Mouse (Mus musculus): ENCODE data around the gene Il4ra.

DNA sequence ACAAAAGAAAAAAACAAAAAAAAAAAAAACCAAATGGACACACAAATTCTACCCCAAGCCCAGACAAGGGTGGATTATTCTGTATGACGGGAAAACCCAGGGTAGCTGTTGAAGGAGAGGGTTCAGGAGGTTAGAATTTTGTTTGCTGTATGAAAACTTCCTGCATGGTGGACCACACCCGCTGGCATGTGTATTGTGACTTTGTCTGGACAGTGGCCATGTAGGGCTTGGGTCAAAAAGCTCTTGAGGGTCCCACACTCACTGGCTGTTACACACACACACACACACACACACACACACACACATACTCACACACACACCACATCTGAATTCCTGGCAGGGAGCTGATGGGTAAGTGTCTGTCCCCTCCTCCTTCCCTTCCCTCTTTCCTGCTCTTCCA is 14.5 kb downstream of the Il4ra start:
- TF ChIP-seq CTCF (IDR thresholded peaks at IDR 0.05; ENCODE audit: borderline replicate concordance, control insufficient read depth, extremely low read depth, insufficient read depth, low read length, poor library complexity) (no peak), POLR2A (IDR thresholded peaks at IDR 0.05; ENCODE audit: control insufficient read depth, extremely low read depth, insufficient read depth, low read length, poor library complexity) (no peak)

Measured in thymus, adult 2 months (tissue).